Mouse (Mus musculus): ENCODE measurements around the gene Kif21b. TPM values are rescaled to one million over a fixed set of nuclear protein-coding genes. Genes with fewer than 3 reads are reported as not detected.

Gene Kif21b
- total RNA-seq, 2 experiments from 2014 or later: 0.53 to 0.74 TPM

Other genes with a start within 250 kb of the Kif21b start
- under 1 TPM in 1 of 2 experiments, not detected in 1; 0.09 TPM for gene Pkp1, start 212.2 kb upstream of the Kif21b start, total RNA-seq (2021)
- gene Igfn1, start 125.0 kb upstream of the Kif21b start, total RNA-seq (2021): 10 to 100 TPM; 32.4 to 62.9 TPM
- gene Tmem9, start 123.2 kb upstream of the Kif21b start, total RNA-seq (2021): 1 to 10 TPM; 5.9 to 7.0 TPM
- not detected for gene Ascl5, start 80.6 kb upstream of the Kif21b start, total RNA-seq (2021)
- 1,000 to 10,000 TPM in 1 of 2 experiments, 100 to 1,000 TPM in 1; 824 to 1,030 TPM for gene Cacna1s, start 78.6 kb upstream of the Kif21b start, total RNA-seq (2021)
- gene Mroh3, start 81.4 kb downstream of the Kif21b start, total RNA-seq (2021): not detected
- gene Inava, start 102.9 kb downstream of the Kif21b start, total RNA-seq (2021): not detected
- not detected for gene Gpr25, start 129.5 kb downstream of the Kif21b start, total RNA-seq (2021)
- 10 to 100 TPM in 1 of 2 experiments, 1 to 10 TPM in 1; 9.0 to 10.0 TPM for gene Camsap2, start 214.7 kb downstream of the Kif21b start, total RNA-seq (2021)